Mouse (Mus musculus) gonadal fat pad, adult 2 months (tissue): ENCODE measurements around the gene Rgs10. TPM values are rescaled to one million over a fixed set of nuclear protein-coding genes. Genes with fewer than 3 reads are reported as not detected.

Experiments used
- DNase-seq: peaks from one replicate; pipeline ENCODE4 v3.0.0-alpha.2; 2012; ENCODE audit warnings: low read depth
- polyA plus RNA-seq: library from polyadenylated mRNA; depleted of rRNA; stranded (reverse); fragments of >200 nt; gene quantifications from 2 replicates; pipeline ENCODE4 v1.2.3, GENCODE M21; 2012

Gene Rgs10
- polyA plus RNA-seq, 1 experiment: 5.0 TPM

DNA sequence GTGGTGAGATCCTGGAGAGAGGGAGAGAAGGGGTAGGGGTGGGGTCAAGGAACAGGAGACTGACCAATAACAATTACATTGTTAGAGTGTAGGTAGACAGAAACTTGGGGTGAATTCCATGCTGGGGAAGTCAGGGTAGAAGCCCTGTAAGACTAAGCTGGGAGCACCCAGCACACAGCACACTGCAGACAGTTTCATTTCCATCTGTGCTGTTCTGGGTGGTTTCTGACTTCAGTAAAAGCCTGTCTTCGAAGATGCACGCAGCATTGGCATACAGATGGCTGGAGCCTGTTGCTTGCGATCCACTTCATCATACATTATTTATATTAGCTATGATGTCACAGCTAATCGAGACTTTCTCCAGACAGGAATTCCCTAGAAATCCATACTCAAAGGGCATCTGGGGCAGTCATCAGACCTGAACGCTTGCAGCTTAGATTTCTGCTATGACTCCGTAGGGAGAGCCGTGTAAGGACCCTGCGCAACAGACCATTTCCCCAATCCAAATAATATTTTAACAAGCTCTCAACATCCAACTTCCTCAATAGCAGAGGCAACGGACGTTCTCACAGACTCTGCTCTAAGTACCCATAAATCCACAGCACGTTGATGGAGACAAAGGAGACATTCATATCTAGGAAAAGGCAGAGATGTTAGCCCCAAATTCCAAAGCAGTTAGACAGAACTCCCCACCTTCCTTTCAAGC is 7.7 kb downstream of the Rgs10 start:
- no peak for DNase-seq

DNA sequence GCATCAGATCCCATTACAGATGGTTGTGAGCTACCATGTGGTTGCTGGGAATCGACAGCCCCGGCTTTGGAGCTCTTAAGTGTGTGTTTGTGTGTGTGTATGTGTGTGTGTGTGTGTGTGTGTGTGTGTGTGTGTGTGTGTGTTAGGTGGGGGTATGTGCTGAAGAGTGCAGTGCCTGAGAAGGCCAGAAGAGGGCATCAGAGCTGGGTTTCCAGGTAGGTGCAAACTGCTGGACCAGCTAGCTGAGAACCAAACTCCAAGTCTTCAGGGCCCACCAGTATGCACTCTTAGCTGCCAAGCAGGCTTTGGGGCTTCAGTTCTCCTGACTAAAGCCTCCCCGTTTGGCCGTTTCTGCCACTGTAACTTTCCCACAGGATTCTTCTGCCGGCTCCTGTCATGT is 10.3 kb downstream of the Rgs10 start:
- no peak for DNase-seq

DNA sequence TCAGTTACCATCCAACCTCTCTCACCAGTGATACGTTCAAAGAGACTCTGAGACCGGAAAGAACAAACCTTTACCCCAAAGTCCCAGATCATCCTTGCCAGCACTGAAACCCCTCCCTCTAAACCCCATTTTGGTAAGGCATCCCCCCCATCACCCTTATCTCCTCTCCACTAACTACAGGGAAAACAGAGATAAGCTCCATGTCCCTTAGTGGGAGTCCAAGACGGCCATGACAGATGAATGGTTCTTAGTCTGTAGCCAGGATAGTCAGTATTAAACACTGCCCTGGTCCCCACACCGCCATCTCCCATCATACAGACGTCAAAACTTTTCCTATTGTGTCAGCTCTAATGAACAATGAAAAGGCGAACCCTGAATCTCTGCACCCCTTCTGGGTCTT is 14.6 kb downstream of the Rgs10 start:
- DNase-seq: no peak

DNA sequence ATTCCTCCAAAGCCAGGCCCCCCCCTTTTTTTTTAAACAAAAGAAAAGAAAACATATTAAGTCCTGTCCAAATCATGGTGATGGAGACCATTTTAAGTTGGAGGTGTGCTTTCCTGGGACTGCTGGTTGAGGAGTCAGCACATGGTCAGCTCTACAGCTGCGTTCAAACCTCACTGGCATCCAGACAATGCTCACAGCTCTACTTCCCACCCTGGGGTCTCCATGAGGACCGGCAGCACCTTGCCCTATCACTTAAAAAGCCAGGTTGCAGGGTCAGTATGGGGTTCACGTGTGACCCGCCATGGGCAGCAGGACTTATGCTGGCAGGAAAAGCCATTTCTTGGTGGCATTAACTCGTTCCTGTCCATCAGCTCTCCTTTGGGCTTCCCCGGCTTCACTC is 15.0 kb downstream of the Rgs10 start:
- no peak for DNase-seq

DNA sequence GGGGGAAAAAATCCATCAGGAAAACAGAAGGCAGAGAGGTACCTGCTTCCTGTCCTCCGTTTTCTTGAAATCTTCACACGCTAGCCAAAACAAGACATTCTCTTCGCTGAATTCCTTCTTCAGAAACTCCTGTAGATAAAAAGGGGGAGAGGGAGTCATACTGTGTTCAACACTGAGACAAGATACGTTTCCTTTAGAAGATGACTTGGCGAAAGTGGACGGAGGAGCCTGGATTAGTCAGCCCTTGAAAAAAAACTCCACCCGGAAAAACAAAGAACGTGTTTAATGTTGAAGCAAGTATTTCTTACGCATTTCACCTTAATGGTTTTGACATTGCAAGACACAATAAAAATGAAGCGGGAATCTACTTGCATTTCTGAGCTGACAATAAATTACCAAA is 15.4 kb downstream of the Rgs10 start:
- DNase-seq: no peak

DNA sequence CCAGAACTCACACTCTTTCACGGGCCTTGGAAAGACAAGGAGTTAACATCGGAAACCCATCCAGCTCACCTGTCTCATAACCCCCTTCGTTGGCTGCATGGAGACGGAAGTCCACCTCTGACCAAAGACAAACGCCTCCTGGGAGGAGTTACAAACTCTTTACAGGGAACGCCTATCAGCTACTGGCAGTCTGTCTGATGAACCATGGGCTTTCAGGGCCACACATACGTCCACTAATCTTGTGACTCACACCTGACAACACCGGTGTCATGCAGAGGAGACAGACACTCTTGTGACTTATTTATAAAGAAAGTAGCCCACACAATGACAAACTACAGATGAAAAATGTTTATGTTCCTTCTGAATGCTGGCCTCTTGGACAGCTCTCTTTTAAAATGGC is 16.0 kb downstream of the Rgs10 start:
- no peak for DNase-seq

DNA sequence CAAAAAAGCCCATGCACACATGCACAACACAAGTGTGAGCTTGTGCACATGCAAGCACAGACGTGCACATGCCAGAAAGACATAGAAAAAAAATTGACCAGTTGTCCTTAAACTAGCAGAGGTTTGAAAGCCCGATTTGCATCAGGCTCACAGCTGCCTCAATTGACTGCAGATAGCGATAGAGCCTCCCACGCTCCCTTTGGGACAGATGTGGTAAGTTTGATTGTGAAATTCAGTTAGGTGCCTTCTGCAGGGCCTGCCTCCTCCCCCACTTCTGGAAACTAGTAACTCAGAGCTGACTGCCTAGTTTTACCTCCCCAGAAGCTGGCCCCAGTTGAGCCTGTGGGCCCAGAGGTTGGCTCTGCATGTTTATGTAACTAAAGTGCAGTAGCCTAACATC is 19.9 kb downstream of the Rgs10 start:
- peak; percentile 74 for DNase-seq

DNA sequence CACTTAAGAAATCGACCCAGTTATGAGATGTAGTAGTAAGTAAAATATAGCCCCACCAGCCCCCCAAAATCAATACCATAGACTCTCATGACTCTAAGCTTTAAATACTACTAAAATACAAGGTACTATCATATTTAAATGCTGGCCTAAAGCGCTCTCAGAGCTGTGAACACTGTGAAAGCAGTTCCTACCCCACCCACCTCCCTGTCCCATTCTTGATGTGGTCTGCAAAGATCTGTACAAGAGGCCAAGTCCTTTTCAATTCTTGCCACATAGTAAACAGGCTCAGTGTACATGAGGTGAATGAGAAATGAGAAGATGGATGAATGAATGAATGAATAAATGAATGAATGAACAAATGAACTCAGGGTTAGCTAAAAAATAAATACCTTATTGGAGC is 21.5 kb downstream of the Rgs10 start:
- DNase-seq: no peak

DNA sequence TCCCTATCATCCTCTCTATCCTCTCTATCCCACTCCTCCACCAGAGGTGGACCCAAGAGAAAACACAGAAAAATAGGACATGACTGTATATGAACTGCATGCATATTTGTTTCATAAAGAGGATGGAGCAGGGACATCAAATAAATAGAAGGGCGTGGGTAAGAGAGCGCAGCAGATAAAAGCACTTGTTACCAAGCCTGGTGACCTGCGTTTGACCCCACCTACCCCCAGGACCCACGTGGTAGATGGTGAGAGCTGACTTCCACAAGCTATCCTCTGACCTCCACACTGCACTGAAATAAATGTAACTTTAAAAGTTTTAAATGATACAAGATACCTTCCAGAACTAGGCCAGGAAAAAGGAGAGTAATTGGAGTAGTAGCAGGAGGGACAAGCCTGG is 24.8 kb downstream of the Rgs10 start:
- DNase-seq: no peak

DNA sequence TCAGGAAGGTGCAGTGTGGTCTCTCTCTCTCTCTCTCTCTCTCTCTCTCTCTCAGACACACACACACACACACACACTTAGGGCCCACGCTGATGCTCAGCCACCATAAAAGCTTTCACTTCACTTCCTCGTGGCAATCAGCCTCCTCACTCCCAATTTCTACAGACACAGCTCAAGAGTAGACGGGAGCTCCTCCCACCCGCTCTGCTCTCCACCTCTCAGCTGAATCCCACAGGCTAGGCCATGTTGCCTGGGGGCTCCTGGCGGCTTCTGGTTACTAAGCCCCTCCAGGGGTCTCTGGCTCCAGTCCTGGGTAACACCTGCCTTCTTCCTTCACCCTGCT is 25.6 kb downstream of the Rgs10 start:
- no peak for DNase-seq

DNA sequence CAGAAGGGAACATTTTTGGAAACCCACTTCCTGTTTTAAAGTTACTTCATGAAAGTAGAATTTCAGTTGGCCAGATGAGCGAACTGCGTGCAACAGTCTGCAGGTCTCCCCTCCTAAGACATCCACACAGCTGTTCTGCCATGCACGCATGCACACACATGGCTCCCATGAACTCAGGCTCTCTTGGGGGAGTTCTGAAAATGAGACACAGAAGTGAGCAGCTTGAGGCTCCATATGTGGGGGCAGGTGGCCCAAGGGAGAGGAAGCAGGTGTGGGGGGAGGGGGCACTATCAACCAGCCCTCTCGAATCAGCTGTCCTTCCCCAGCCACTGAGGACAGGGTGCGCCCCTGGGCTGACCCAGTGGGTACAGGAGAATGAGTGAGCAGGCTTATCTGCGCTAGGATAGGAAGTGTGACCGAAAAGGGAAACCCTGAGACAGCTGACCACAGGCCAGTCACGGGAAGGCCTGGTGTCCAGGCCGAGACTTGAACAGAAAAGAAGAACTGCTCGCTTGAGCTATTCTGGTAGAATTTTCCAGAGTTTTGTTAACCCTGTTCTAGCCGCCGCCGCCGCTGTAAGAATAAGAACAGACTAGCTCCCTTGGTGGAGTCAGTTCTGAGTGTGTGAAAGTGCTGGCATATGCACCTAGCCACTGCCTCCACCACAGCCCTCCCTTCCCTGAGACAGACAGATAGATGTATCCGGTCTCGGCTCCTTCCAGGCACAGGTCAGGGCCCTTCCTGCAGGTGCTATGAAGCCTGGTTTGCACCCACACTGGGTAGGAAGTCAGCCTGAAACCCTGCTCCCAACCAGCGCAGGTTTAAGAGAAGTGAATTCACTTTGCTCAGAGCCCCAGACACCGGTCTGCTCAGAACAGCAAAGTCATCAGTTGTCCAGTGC is 26.2 kb downstream of the Rgs10 start:
- DNase-seq: no peak

DNA sequence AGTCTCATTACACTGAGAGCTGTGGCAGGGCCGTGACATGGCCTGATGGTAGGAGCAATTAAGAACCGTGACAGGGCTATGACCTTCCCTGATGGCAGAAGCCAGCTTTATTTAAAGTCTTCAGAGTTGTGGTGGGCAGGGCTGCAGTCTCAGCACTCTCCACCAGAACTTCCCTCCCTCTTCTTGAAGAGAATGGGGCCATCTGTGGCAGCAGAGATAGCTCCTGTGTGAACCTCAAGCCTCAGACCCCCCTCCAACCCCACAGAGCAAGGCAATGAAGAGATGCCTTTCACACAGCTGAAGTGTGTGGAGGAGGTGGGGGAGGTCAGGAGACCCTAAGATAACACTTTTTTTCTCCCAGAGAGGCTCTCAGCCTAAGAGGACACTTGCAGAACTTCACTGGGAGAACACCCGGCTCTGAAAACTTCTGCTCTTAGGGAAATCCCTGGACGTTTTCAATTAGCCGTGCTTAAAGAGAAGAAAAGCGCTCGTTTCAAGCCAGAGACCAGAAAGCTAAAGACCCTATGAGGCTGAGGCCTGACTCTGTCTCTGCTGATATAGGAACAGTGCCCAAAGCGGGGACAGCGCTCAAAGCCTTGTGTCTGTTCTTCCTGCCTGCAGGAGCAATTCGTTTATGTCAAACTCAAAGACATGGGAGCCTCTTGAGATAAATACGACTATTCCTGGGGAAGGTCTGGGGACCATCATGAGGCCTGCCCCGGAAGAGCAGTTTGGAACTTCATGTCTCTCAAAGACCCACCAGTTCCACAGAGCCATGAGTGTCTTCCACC is 27.1 kb downstream of the Rgs10 start:
- DNase-seq: no peak

DNA sequence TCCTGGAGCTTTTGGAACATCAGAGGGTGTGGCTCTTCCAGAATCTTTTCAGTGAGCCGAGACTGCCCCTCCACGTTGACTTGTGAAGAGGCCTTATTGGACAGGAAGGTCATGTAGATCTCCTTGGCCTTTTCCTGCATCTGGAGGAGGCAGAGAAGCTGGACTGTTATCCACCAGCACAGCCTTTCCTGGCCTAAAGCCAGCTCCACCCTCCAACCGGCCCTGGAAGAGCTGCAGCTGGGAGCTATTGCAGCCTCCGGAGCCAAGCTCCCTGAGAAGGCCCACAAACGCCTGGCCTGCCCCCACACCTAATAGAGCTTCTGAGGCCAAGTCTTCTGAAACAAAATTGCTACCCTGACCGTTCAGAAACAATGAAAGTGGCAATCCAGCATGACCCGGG is 29.6 kb downstream of the Rgs10 start:
- no peak for DNase-seq

DNA sequence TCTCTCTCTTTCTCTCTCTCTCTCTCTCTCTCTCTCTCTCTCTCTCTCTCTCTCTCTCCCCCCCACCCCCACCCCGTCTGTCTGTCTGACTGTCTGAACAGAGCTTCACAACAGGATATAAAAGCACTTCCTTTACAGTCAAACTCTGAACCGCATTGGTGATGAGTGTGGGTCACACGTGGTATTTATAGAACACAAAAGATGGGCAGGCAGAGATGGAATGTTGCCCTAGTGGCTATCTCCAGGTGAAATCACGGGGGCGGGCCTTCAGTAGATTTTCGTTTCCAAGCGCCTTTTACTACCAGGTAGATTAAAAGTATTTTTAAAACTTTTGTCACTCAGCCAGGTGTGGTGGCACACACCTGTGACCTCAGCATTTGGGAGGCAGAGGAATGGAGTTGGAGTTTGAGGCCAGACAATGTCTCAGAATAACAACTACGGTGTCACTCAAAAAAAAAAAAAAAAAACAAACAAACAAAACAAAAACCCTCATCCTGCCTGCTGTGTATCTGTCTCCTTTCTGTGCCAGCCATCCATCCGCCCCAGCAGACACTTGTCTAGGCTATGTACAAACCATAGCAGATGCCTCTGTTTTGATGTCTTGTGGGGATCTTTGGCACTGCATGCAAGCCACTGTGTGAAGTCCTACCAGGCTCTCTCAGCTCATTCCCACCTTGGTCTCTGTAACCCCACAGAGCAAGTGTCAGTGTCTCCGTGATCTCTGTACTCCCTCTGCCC is 34.7 kb downstream of the Rgs10 start:
- no peak for DNase-seq

DNA sequence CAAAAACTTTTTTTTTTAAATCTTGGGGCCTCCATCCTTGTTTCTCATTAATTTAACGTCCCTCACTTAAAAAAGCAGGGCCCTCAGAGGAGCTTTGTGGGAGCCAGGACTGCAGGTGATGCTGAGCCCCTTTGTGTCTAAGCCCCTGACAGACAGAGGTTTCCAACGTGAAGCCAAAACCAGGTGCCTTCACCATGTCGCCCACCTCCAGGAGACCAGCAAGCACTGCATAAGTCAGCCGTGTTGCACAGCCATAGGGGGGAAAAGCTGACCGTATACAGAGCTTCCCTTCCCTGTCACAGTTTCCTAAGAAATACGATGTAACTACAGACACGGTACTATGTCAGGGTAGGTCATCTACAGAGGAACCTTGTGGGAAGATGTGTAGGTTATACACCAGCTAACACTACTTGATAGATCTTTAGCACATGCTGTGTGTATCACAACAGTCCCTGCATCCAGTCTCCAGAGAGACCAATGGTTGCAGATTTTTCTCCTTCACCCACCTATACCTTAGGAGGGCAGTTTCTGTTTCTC is 35.3 kb downstream of the Rgs10 start:
- DNase-seq: no peak

DNA sequence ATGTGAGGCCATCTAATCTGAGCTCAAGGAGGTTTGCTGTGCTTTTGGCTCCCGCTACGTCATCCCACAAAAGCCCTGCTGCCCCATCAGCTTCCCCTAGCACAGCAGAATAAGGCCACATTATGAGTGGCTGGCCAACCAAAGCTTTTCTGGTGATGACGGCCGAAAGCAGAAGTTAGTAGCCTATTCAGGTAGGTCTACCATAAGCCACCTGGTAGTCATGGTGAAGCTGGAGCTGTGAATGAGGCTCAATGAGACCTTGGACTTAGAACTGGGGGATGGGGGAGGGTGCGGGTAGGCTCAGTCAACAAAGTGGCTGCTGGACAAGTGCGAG is 36.1 kb downstream of the Rgs10 start:
- no peak for DNase-seq

DNA sequence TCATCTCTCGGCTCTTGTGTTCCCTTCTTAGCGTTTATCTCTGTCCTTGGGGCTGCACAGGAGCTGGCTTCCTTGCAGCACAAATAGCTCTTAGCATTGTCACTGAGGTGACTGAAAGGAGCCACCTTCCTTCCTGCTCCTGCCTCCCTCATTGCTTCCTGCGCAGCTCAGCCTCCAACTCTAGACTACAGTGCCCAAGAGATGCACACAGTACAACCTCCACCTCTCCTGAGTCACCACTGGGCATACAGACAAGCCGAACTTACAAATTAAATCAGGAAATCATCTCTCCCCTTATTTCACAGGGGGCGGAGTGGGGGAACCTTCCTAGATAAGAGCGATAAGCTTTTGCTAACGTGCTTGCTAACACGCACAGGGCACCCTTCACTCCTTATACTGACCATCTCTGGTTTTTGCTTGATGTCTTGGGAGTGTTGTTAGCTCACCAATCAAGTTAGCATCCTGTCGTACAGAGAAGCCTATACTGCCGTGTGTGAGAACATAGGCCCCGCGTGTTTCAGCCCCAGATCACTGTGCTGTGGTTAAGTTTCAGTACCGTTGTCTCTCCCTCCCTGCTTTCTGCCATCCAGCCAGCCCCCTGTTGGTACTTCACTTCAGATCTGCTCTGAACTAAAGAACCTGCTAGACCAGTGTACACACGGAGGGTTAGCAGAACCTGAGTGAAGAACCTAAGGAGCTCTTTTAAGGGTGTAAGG is 36.6 kb downstream of the Rgs10 start:
- no peak for DNase-seq

DNA sequence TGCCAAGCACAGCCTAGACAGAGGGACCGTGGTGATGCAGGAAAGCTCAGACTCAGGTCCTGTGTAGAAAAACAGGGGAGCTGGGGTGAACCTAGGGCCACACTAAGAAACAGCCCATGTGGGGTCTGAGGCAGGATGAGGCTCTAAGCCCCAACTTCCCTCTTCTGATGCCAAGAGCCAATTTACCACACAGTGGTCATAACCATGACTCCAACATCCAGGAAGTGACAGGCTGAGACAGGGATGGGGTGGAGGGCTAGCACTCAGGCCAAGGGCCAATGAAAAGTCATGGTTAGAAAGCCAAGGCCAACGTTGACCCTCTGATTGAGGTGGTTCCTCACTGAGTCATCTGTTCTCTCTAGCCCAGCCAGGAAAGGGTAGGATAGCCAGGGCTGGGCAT is 37.6 kb downstream of the Rgs10 start:
- DNase-seq: no peak

DNA sequence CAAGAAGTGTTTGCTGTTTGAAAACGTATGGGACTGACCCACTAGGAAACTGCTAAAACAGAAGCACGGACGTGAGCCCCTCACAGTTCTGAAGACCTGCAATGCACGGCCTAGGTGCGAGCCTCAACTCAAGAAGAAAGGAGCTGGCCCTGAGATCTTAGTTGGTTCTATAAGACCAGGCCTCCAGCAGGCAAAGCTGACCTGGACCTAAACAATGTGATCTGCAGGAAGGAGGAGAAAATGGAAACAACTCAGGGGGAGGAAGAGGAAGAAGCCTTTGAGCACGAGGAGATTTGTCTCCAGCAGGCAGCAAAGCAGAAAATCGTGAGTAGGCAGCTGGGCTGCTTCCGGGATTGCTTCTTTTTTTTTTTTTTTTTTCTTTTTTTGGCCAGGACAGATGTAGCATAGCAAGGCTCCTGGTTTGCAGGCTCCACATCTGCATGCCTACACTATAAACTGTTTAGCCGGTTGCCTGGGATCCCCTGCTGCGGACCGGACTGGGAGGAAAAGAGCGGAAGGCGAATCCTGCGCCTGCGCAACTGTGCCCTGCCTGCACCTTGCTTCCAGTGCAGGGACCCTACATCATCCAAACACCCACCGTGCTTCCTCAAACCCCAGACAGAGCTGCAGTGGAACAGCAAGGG is 39.3 kb downstream of the Rgs10 start:
- DNase-seq: no peak

DNA sequence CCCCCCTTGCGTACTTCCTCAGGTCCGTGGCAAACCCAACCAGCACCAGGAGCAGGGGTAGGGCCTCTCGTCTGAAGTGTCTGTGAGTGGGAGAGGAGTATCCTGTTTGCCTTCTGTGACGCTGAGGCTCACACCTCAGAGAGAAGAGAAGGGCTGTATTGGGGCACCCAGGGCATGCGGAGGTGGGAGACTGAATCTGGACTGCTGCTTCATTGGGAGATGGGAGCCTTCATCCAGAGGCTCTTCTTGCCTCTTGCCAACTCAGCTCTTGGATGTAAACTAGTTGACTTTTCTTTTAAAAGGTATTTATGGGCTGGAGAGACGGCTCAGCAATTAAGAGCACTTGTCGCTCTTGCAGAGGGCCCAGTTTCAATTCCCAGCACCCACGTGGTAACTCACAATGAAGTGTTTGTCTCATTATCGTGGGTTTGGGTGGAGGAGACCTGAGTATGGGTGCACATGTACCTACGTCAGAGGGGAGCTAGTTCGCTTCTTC is 42.3 kb downstream of the Rgs10 start:
- no peak for DNase-seq
